Mouse (Mus musculus) limb, embryonic 11.5 days (tissue): ENCODE measurements around the gene Fam213a. TPM values are rescaled to one million over a fixed set of nuclear protein-coding genes. Genes with fewer than 3 reads are reported as not detected.

Source experiments
- ATAC-seq: fragments of 200-750 bp; cut with Nextera tagmentation; 2 replicates; pipeline ENCODE4 v1.8.0; 2017; ENCODE audit warnings: low read depth; ENCODE audit not compliant: insufficient number of reproducible peaks, low FRiP score, low TSS enrichment
- DNase-seq: peaks from one replicate; pipeline ENCODE4 v3.0.0-alpha.2; 2015; ENCODE audit warnings: low spot score
- H3K27ac ChIP-seq: fragments of 300-500 bp; sonication (generic); replicated peaks from 2 replicates; pipeline ENCODE4 v1.5.1; 2014; ENCODE audit warnings: low read depth, mild to moderate bottlenecking, low read length
- H3K27me3 ChIP-seq: fragments of 300-500 bp; sonication (generic); 2 replicates; pipeline ENCODE4 v1.6.1; 2014; ENCODE audit warnings: mild to moderate bottlenecking, low read length, mixed read lengths; ENCODE audit not compliant: control insufficient read depth, insufficient read depth
- H3K36me3 ChIP-seq: fragments of 300-500 bp; sonication (generic); 2 replicates; pipeline ENCODE4 v1.6.1; 2014; ENCODE audit warnings: mild to moderate bottlenecking, low read length, moderate library complexity, mixed read lengths; ENCODE audit not compliant: control insufficient read depth, insufficient read depth
- H3K4me1 ChIP-seq: fragments of 300-500 bp; sonication (generic); 2 replicates; pipeline ENCODE4 v1.6.1; 2014; ENCODE audit warnings: low read length, mixed read lengths; ENCODE audit not compliant: control insufficient read depth, insufficient read depth
- H3K4me2 ChIP-seq: fragments of 300-500 bp; sonication (generic); 2 replicates; pipeline ENCODE4 v1.6.1; 2014; ENCODE audit warnings: low read depth, mild to moderate bottlenecking, moderate library complexity; ENCODE audit not compliant: severe bottlenecking
- H3K4me3 ChIP-seq: fragments of 300-500 bp; sonication (generic); 2 replicates; pipeline ENCODE4 v1.5.1; 2014; ENCODE audit warnings: low read depth, low read length
- H3K9ac ChIP-seq: fragments of 300-500 bp; sonication (generic); 2 replicates; pipeline ENCODE4 v1.6.1; 2014; ENCODE audit warnings: mild to moderate bottlenecking, low read length
- H3K9me3 ChIP-seq: fragments of 300-500 bp; sonication (generic); 2 replicates; pipeline ENCODE4 v1.6.1; 2016; ENCODE audit warnings: low read length; ENCODE audit not compliant: control insufficient read depth
- WGBS: fragments of 180-500 bp; shearing (Covaris S2); extraction: QIAGEN DNeasy Blood & Tissue Kit; methylation state at CpG from one replicate; pipeline ENCODE4 v1.1.7; 2014; 5-methylcytosine and 5-hydroxymethylcytosine counted together
- polyA plus RNA-seq: library from polyadenylated mRNA; unstranded; fragments of >200 nt; fragmentation: Nextera tagmentation; extraction: Ambion mirVana; gene quantifications from 2 replicates; pipeline ENCODE4 v1.2.1, GENCODE M21; 2014

Fam213a gene
- polyA plus RNA-seq, 1 experiment from 2014 or later = 38.1 TPM

GRCm38 (mm10) chr14:40975127-40975721 is 38.4 kb downstream of the Fam213a start:
- DNase-seq (peak; percentile 72), ATAC-seq (no peak)
- no peak overlapping the region for H3K27ac ChIP-seq
- H3K9me3 ChIP-seq = no peaks in the 10 kb centered on the region
- H3K4me3 ChIP-seq = no peak overlapping the region
- no peaks in the 10 kb centered on the region for H3K27me3 ChIP-seq
- H3K9ac ChIP-seq = no peak overlapping the region
- no peaks in the 10 kb centered on the region for H3K36me3 ChIP-seq
- no peak overlapping the region for H3K4me2 ChIP-seq
- H3K4me1 ChIP-seq = no peaks in the 10 kb centered on the region
- 76% methylated on average over 6 of the region's 6 CpGs for WGBS

- H3K27ac ChIP-seq = no peak overlapping the region
- H3K4me1 ChIP-seq = peaks cover 12% of the 10 kb centered on the region; the same call in 1 of the 2 replicates
- H3K4me3 ChIP-seq = no peak overlapping the region
- no peaks in the 10 kb centered on the region for H3K27me3 ChIP-seq
- H3K4me2 ChIP-seq = no peak overlapping the region
- DNase-seq (no peak), ATAC-seq (no peak)
- 70% methylated on average over 2 of the region's 2 CpGs for WGBS
- H3K9ac ChIP-seq = no peak overlapping the region
- no peaks in the 10 kb centered on the region for H3K36me3 ChIP-seq
- H3K9me3 ChIP-seq = no peaks in the 10 kb centered on the region
Observed at GRCm38 (mm10) chr14:40968051-40968450, 45.5 kb downstream of the Fam213a start.

DNA sequence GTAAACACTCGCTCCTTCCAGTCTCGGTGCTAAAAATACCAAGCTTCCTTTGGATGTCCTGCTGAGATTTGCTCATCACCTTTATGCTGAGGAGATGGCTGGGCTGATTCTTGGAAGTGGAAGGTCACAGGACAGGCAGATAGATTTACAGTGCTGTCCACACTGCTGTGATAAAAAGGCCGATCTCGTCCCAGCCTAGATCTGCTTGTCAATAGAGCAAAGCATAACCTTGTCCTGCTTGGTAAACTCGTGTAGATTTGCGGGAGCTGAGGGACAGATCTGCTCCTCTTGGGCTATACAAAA is 46.0 kb downstream of the Fam213a start:
- Histone ChIP-seq H3K4me2 (peak overlapping the region; percentile 57), H3K9me3 (no peaks in the 10 kb centered on the region), H3K4me3 (peak overlapping the region; percentile 44), H3K4me1 (peaks cover 12% of the 10 kb centered on the region; the same call in 1 of the 2 replicates), H3K9ac (peak overlapping the region; percentile 50), H3K27me3 (no peaks in the 10 kb centered on the region), H3K27ac (no peak overlapping the region), H3K36me3 (no peaks in the 10 kb centered on the region)
- WGBS = 5% methylated on average over 6 of the region's 6 CpGs
- DNase-seq (no peak), ATAC-seq (no peak)

GRCm38 (mm10) chr14:40966862-40967597 is 46.6 kb downstream of the Fam213a start:
- H3K4me1 ChIP-seq = peaks cover 12% of the 10 kb centered on the region; the same call in 1 of the 2 replicates
- H3K27me3 ChIP-seq = no peaks in the 10 kb centered on the region
- peak overlapping the region; percentile 75 for H3K4me2 ChIP-seq
- H3K9me3 ChIP-seq = no peaks in the 10 kb centered on the region
- ATAC-seq = peak; percentile 94
- DNase-seq = peak; percentile 98
- WGBS = under 1% methylated on average over 47 of the region's 62 CpGs
- peak overlapping the region; percentile 82 for H3K4me3 ChIP-seq
- H3K36me3 ChIP-seq = no peaks in the 10 kb centered on the region
- H3K9ac ChIP-seq = peak overlapping the region; percentile 88
- H3K27ac ChIP-seq = peak overlapping the region; percentile 26

DNA sequence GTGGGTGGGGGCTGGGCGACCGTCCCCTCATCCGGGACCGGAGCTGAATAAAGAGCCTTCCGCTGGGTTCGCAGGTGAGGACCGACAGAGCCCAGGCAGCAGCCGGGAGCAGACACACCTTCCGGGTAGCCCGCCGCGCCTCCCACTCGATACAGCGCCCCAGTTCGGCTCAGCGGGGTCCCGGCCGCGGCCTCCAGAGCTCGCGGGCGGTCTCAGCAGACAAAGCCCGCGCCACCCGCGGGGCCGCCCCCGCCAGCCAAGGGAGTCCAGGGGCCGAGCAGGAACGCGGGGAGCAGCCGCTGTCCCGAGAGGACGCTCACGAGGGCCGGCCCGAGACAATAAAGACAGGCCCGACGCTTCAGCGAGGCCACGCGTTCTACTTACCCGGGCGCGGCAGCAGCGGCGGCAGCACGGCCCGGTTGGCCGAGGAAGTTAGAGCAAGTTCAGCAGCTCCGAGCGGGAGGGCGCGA is 47.2 kb downstream of the Fam213a start, which contains the start of gene Tspan14:
Gene Tspan14, minus strand, starts transcription at position 416 of the 470 bp plus-strand sequence.
- H3K9ac ChIP-seq = peak within 1 kb of the TSS; percentile 88
- ATAC-seq (no peak; the same call in none of the 2 replicates), DNase-seq (no peak)
- no peaks in the 10 kb centered on the region for H3K9me3 ChIP-seq
- peak within 1 kb of the TSS; percentile 82 for H3K4me3 ChIP-seq
- WGBS = under 1% methylated on average over 47 of the region's 54 CpGs
- no peaks in the 10 kb centered on the region for H3K27me3 ChIP-seq
- no peaks in the 10 kb centered on the region for H3K36me3 ChIP-seq
- H3K27ac ChIP-seq = peak within 1 kb of the TSS; percentile 77
- peak within 1 kb of the TSS; percentile 75 for H3K4me2 ChIP-seq
- H3K4me1 ChIP-seq = peaks cover 12% of the 10 kb centered on the region; the same call in 1 of the 2 replicates

- no peaks in the 10 kb centered on the region for H3K27me3 ChIP-seq
- H3K36me3 ChIP-seq = no peaks in the 10 kb centered on the region
- DNase-seq = peak; percentile 63
- ATAC-seq = peak; percentile 13; the same call in 1 of the 2 replicates
- H3K4me3 ChIP-seq = peak overlapping the region; percentile 82
- peak overlapping the region; percentile 88 for H3K9ac ChIP-seq
- H3K9me3 ChIP-seq = no peaks in the 10 kb centered on the region
- under 1% methylated on average over 15 of the region's 15 CpGs for WGBS
- H3K27ac ChIP-seq = peak overlapping the region; percentile 77
- H3K4me1 ChIP-seq = peaks cover 12% of the 10 kb centered on the region; the same call in 1 of the 2 replicates
- H3K4me2 ChIP-seq = peak overlapping the region; percentile 75
Observed at GRCm38 (mm10) chr14:40965507-40966356, 47.9 kb downstream of the Fam213a start.

DNA sequence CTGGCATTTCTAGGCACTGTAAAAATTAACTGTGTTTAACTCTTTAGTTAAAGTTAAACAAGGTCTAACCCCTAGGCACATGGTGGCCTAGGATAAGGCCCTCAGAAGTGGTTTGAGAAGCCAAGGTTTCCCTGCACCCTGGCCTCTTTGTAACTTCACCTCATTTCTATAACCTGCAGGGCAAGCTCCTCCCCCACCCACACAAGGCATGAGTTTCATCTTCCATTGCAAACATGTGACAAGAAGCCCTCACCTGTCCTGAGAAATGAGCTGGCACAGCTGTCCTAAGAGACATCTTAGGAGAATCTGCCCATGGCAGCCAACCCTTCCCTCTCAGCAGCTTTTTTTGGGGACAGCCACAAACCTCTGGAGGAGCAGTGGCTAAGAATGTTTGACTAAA is 48.7 kb downstream of the Fam213a start:
- no peak overlapping the region for H3K9ac ChIP-seq
- H3K9me3 ChIP-seq = no peaks in the 10 kb centered on the region
- no peak overlapping the region for H3K27ac ChIP-seq
- peak overlapping the region; percentile 75 for H3K4me2 ChIP-seq
- H3K27me3 ChIP-seq = no peaks in the 10 kb centered on the region
- H3K36me3 ChIP-seq = no peaks in the 10 kb centered on the region
- ATAC-seq (no peak), DNase-seq (no peak)
- H3K4me1 ChIP-seq = peaks cover 15% of the 10 kb centered on the region; the same call in 1 of the 2 replicates
- no peak overlapping the region for H3K4me3 ChIP-seq

- Histone ChIP-seq H3K9ac (no peak overlapping the region), H3K4me3 (no peak overlapping the region), H3K27me3 (no peaks in the 10 kb centered on the region), H3K4me2 (no peak overlapping the region), H3K4me1 (peaks cover 20% of the 10 kb centered on the region), H3K27ac (no peak overlapping the region), H3K36me3 (no peaks in the 10 kb centered on the region), H3K9me3 (no peaks in the 10 kb centered on the region)
- 94% methylated on average over 3 of the region's 3 CpGs for WGBS
- no peak for ATAC-seq
- no peak for DNase-seq
Observed at GRCm38 (mm10) chr14:40964214-40964610, 49.4 kb downstream of the Fam213a start.
